Mouse (Mus musculus): ENCODE results near the gene Adgrv1. TPM values are rescaled to one million over a fixed set of nuclear protein-coding genes. Genes with fewer than 3 reads are reported as not detected.
A peak's percentile ranks its signal among the peaks of the same experiment; 100 is the strongest.

The Adgrv1 gene
- polyA plus RNA-seq, 1 experiment from 2014 or later: 44.5 TPM

- H3K36me3 ChIP-seq (replicated peaks): peaks cover 10% of the 10 kb centered on the region
- H3K4me1 ChIP-seq: no peaks in the 10 kb centered on the region
- WGBS: 79% methylated on average over 4 of the region's 4 CpGs
- no peaks in the 10 kb centered on the region for H3K9me3 ChIP-seq
- H3K9ac ChIP-seq: no peak overlapping the region
- no peak overlapping the region for H3K4me3 ChIP-seq (replicated peaks)
- H3K27me3 ChIP-seq: no peaks in the 10 kb centered on the region
- no peak overlapping the region for H3K4me2 ChIP-seq
- no peak overlapping the region for H3K27ac ChIP-seq
- no peak for ATAC-seq (ENCODE audit: low FRiP score)
These were observed 251.1 kb downstream of the Adgrv1 start for GRCm38 (mm10) chr13:81381835-81382234.

- H3K36me3 ChIP-seq (replicated peaks): peaks cover 6% of the 10 kb centered on the region; the same call in 1 of the 2 replicates
- no peak overlapping the region for H3K9ac ChIP-seq
- no peak overlapping the region for H3K4me3 ChIP-seq (replicated peaks)
- no peak for ATAC-seq (ENCODE audit: low FRiP score)
- no peak overlapping the region for H3K27ac ChIP-seq
- no peaks in the 10 kb centered on the region for H3K4me1 ChIP-seq
- no peaks in the 10 kb centered on the region for H3K9me3 ChIP-seq
- 80% methylated on average over 5 of the region's 5 CpGs for WGBS
- H3K4me2 ChIP-seq: no peak overlapping the region
- H3K27me3 ChIP-seq: no peaks in the 10 kb centered on the region
These were observed 262.0 kb downstream of the Adgrv1 start for GRCm38 (mm10) chr13:81370801-81371456.

GRCm38 (mm10) chr13:81370196-81370595, 262.8 kb downstream of the Adgrv1 start:
- H3K9me3 ChIP-seq: no peaks in the 10 kb centered on the region
- no peak overlapping the region for H3K4me2 ChIP-seq
- H3K36me3 ChIP-seq (replicated peaks): peaks cover 6% of the 10 kb centered on the region; the same call in 1 of the 2 replicates
- no peaks in the 10 kb centered on the region for H3K4me1 ChIP-seq
- no peaks in the 10 kb centered on the region for H3K27me3 ChIP-seq
- no peak overlapping the region for H3K27ac ChIP-seq
- no peak for ATAC-seq (ENCODE audit: low FRiP score)
- no peak overlapping the region for H3K4me3 ChIP-seq (replicated peaks)
- H3K9ac ChIP-seq: no peak overlapping the region
- WGBS: 92% methylated on average over 6 of the region's 6 CpGs

- H3K27ac ChIP-seq: no peak overlapping the region
- no peak overlapping the region for H3K4me2 ChIP-seq
- H3K4me3 ChIP-seq (replicated peaks): no peak overlapping the region
- no peak overlapping the region for H3K9ac ChIP-seq
- H3K36me3 ChIP-seq (replicated peaks): peaks cover 6% of the 10 kb centered on the region; the same call in 1 of the 2 replicates
- no peaks in the 10 kb centered on the region for H3K4me1 ChIP-seq
- H3K27me3 ChIP-seq: no peaks in the 10 kb centered on the region
- WGBS: 79% methylated on average over 2 of the region's 2 CpGs
- ATAC-seq (ENCODE audit: low FRiP score): peak; percentile 51; the same call in 1 of the 2 replicates
- no peaks in the 10 kb centered on the region for H3K9me3 ChIP-seq
These were observed 263.4 kb downstream of the Adgrv1 start for GRCm38 (mm10) chr13:81369564-81369963.

GRCm38 (mm10) chr13:81368987-81369386, 264.0 kb downstream of the Adgrv1 start:
- no peak for ATAC-seq (ENCODE audit: low FRiP score)
- peaks cover 6% of the 10 kb centered on the region; the same call in 1 of the 2 replicates for H3K36me3 ChIP-seq (replicated peaks)
- H3K9ac ChIP-seq: no peak overlapping the region
- H3K4me2 ChIP-seq: no peak overlapping the region
- no peak overlapping the region for H3K4me3 ChIP-seq (replicated peaks)
- no peaks in the 10 kb centered on the region for H3K27me3 ChIP-seq
- H3K9me3 ChIP-seq: no peaks in the 10 kb centered on the region
- WGBS: 84% methylated on average over 4 of the region's 4 CpGs
- H3K4me1 ChIP-seq: no peaks in the 10 kb centered on the region
- no peak overlapping the region for H3K27ac ChIP-seq

GRCm38 (mm10) chr13:81367681-81368376, 265.1 kb downstream of the Adgrv1 start:
- Histone ChIP-seq H3K27me3 (no peaks in the 10 kb centered on the region), H3K4me2 (no peak overlapping the region), H3K36me3 (replicated peaks) (peaks cover 6% of the 10 kb centered on the region; the same call in 1 of the 2 replicates), H3K4me1 (no peaks in the 10 kb centered on the region), H3K9me3 (no peaks in the 10 kb centered on the region), H3K4me3 (replicated peaks) (no peak overlapping the region), H3K9ac (no peak overlapping the region), H3K27ac (no peak overlapping the region)
- 89% methylated on average over 4 of the region's 4 CpGs for WGBS
- ATAC-seq (ENCODE audit: low FRiP score): no peak

- Histone ChIP-seq H3K4me1 (no peaks in the 10 kb centered on the region), H3K4me3 (replicated peaks) (no peak overlapping the region), H3K9ac (no peak overlapping the region), H3K27me3 (no peaks in the 10 kb centered on the region), H3K9me3 (no peaks in the 10 kb centered on the region), H3K4me2 (no peak overlapping the region), H3K27ac (no peak overlapping the region), H3K36me3 (replicated peaks) (no peaks in the 10 kb centered on the region)
- no peak for ATAC-seq (ENCODE audit: low FRiP score)
- WGBS: 98% methylated on average over 2 of the region's 2 CpGs
These were observed 272.6 kb downstream of the Adgrv1 start for GRCm38 (mm10) chr13:81360338-81360737.

GRCm38 (mm10) chr13:81358766-81359165, 274.2 kb downstream of the Adgrv1 start:
- Histone ChIP-seq H3K4me3 (replicated peaks) (no peak overlapping the region), H3K27ac (no peak overlapping the region), H3K27me3 (no peaks in the 10 kb centered on the region), H3K4me2 (no peak overlapping the region), H3K9me3 (no peaks in the 10 kb centered on the region), H3K9ac (no peak overlapping the region), H3K36me3 (replicated peaks) (no peaks in the 10 kb centered on the region), H3K4me1 (no peaks in the 10 kb centered on the region)
- ATAC-seq (ENCODE audit: low FRiP score): no peak
- 81% methylated on average over 1 of the region's 1 CpGs for WGBS

- Histone ChIP-seq H3K4me2 (no peak overlapping the region), H3K9ac (no peak overlapping the region), H3K27ac (no peak overlapping the region), H3K9me3 (no peaks in the 10 kb centered on the region), H3K4me3 (replicated peaks) (no peak overlapping the region), H3K27me3 (no peaks in the 10 kb centered on the region), H3K4me1 (no peaks in the 10 kb centered on the region), H3K36me3 (replicated peaks) (no peaks in the 10 kb centered on the region)
- no peak for ATAC-seq (ENCODE audit: low FRiP score)
- WGBS: 90% methylated on average over 4 of the region's 4 CpGs
These were observed 274.6 kb downstream of the Adgrv1 start for GRCm38 (mm10) chr13:81358365-81358764.

GRCm38 (mm10) chr13:81357215-81357614, 275.7 kb downstream of the Adgrv1 start:
- Histone ChIP-seq H3K9me3 (no peaks in the 10 kb centered on the region), H3K27me3 (no peaks in the 10 kb centered on the region), H3K4me1 (no peaks in the 10 kb centered on the region), H3K4me2 (no peak overlapping the region), H3K4me3 (replicated peaks) (no peak overlapping the region), H3K27ac (no peak overlapping the region), H3K9ac (no peak overlapping the region), H3K36me3 (replicated peaks) (no peaks in the 10 kb centered on the region)
- WGBS: 94% methylated on average over 3 of the region's 3 CpGs
- ATAC-seq (ENCODE audit: low FRiP score): no peak

- Histone ChIP-seq H3K4me1 (no peaks in the 10 kb centered on the region), H3K4me2 (no peak overlapping the region), H3K27ac (no peak overlapping the region), H3K9me3 (no peaks in the 10 kb centered on the region), H3K9ac (no peak overlapping the region), H3K27me3 (no peaks in the 10 kb centered on the region), H3K36me3 (replicated peaks) (no peaks in the 10 kb centered on the region), H3K4me3 (replicated peaks) (no peak overlapping the region)
- ATAC-seq (ENCODE audit: low FRiP score): no peak
- 82% methylated on average over 5 of the region's 5 CpGs for WGBS
These were observed 278.4 kb downstream of the Adgrv1 start for GRCm38 (mm10) chr13:81354587-81354986.

- WGBS: 69% methylated on average over 11 of the region's 11 CpGs
- no peak for ATAC-seq (ENCODE audit: low FRiP score)
- Histone ChIP-seq H3K27ac (no peak overlapping the region), H3K4me3 (replicated peaks) (no peak overlapping the region), H3K27me3 (no peaks in the 10 kb centered on the region), H3K9me3 (no peaks in the 10 kb centered on the region), H3K4me2 (no peak overlapping the region), H3K4me1 (no peaks in the 10 kb centered on the region), H3K9ac (no peak overlapping the region), H3K36me3 (replicated peaks) (no peaks in the 10 kb centered on the region)
These were observed 280.7 kb downstream of the Adgrv1 start for GRCm38 (mm10) chr13:81352296-81352695.
